Mouse (Mus musculus): Measurements from ENCODE around the gene Sarm1. TPM values are rescaled to one million over a fixed set of nuclear protein-coding genes. Genes with fewer than 3 reads are reported as not detected.

Gene Sarm1
- polyA plus RNA-seq, 1 experiment from 2014 or later, result 0.89 TPM

- H3K4me3 ChIP-seq (ENCODE audit: low read depth, low read length), result no peak overlapping the region
- no peaks in the 10 kb centered on the region for H3K27me3 ChIP-seq (ENCODE audit: control insufficient read depth, insufficient read depth, low read length)
- 57% methylated on average over 2 of the region's 2 CpGs for WGBS
- no peak for ATAC-seq (ENCODE audit: low FRiP score, low TSS enrichment)
- H3K36me3 ChIP-seq (ENCODE audit: control insufficient read depth, insufficient read depth, low read length), result peaks cover 19% of the 10 kb centered on the region
- no peak overlapping the region for H3K27ac ChIP-seq (replicated peaks)
- peaks cover 4% of the 10 kb centered on the region for H3K4me1 ChIP-seq (replicated peaks; ENCODE audit: control insufficient read depth, insufficient read depth)
- no peak overlapping the region for H3K4me2 ChIP-seq (replicated peaks; ENCODE audit: low read depth)
- no peaks in the 10 kb centered on the region for H3K9me3 ChIP-seq (ENCODE audit: control insufficient read depth, low read length)
- H3K9ac ChIP-seq (ENCODE audit: low read length), result no peak overlapping the region
- TF ChIP-seq EP300 (optimal IDR thresholded peaks at IDR 0.05) (no peak), CTCF (IDR thresholded peaks at IDR 0.05; ENCODE audit: low read depth) (peak; percentile 58)
- DNase-seq (ENCODE audit: low spot score), result no peak
Observed at GRCm38 (mm10) chr11:78515549-78516325, 18.2 kb upstream of the Sarm1 start.

GRCm38 (mm10) chr11:78513106-78513790 is 15.7 kb upstream of the Sarm1 start:
- Histone ChIP-seq H3K4me3 (ENCODE audit: low read depth, low read length) (peak overlapping the region; percentile 80), H3K27me3 (ENCODE audit: control insufficient read depth, insufficient read depth, low read length) (no peaks in the 10 kb centered on the region), H3K4me1 (replicated peaks; ENCODE audit: control insufficient read depth, insufficient read depth) (peaks cover 4% of the 10 kb centered on the region), H3K4me2 (replicated peaks; ENCODE audit: low read depth) (peak overlapping the region; percentile 92), H3K36me3 (ENCODE audit: control insufficient read depth, insufficient read depth, low read length) (peaks cover 13% of the 10 kb centered on the region; the same call in 1 of the 2 replicates), H3K9me3 (ENCODE audit: control insufficient read depth, low read length) (no peaks in the 10 kb centered on the region), H3K27ac (replicated peaks) (no peak overlapping the region), H3K9ac (ENCODE audit: low read length) (peak overlapping the region; percentile 88)
- TF ChIP-seq CTCF (IDR thresholded peaks at IDR 0.05; ENCODE audit: low read depth) (no peak), EP300 (optimal IDR thresholded peaks at IDR 0.05) (no peak)
- ATAC-seq (ENCODE audit: low FRiP score, low TSS enrichment), result no peak
- no peak for DNase-seq (ENCODE audit: low spot score)
- 67% methylated on average over 3 of the region's 3 CpGs for WGBS

GRCm38 (mm10) chr11:78512025-78512957 is 14.7 kb upstream of the Sarm1 start, which contains the start of the genes Tmem199 and Poldip2:
Gene Tmem199, minus strand, starts transcription at chr11:78512172.
Gene Poldip2, plus strand, starts transcription at chr11:78512193.
- TF ChIP-seq EP300 (optimal IDR thresholded peaks at IDR 0.05) (no peak), CTCF (IDR thresholded peaks at IDR 0.05; ENCODE audit: low read depth) (no peak)
- peak; percentile 95 for DNase-seq (ENCODE audit: low spot score)
- peaks cover 18% of the 10 kb centered on the region; the same call in 1 of the 2 replicates for H3K36me3 ChIP-seq (ENCODE audit: control insufficient read depth, insufficient read depth, low read length)
- peak within 1 kb of the TSS; percentile 80 for H3K4me3 ChIP-seq (ENCODE audit: low read depth, low read length)
- H3K27ac ChIP-seq (replicated peaks), result peak within 1 kb of the TSS; percentile 70
- peak within 1 kb of the TSS; percentile 88 for H3K9ac ChIP-seq (ENCODE audit: low read length)
- peaks cover 4% of the 10 kb centered on the region for H3K4me1 ChIP-seq (replicated peaks; ENCODE audit: control insufficient read depth, insufficient read depth)
- no peaks in the 10 kb centered on the region for H3K9me3 ChIP-seq (ENCODE audit: control insufficient read depth, low read length)
- WGBS, result 1% methylated on average over 64 of the region's 67 CpGs
- peak within 1 kb of the TSS; percentile 92 for H3K4me2 ChIP-seq (replicated peaks; ENCODE audit: low read depth)
- ATAC-seq (ENCODE audit: low FRiP score, low TSS enrichment), result peak; percentile 97
- H3K27me3 ChIP-seq (ENCODE audit: control insufficient read depth, insufficient read depth, low read length), result no peaks in the 10 kb centered on the region

- Histone ChIP-seq H3K27me3 (ENCODE audit: control insufficient read depth, insufficient read depth, low read length) (no peaks in the 10 kb centered on the region), H3K4me1 (replicated peaks; ENCODE audit: control insufficient read depth, insufficient read depth) (peaks cover 4% of the 10 kb centered on the region), H3K9me3 (ENCODE audit: control insufficient read depth, low read length) (no peaks in the 10 kb centered on the region), H3K36me3 (ENCODE audit: control insufficient read depth, insufficient read depth, low read length) (peaks cover 13% of the 10 kb centered on the region; the same call in 1 of the 2 replicates), H3K4me2 (replicated peaks; ENCODE audit: low read depth) (no peak overlapping the region), H3K4me3 (ENCODE audit: low read depth, low read length) (no peak overlapping the region), H3K9ac (ENCODE audit: low read length) (no peak overlapping the region), H3K27ac (replicated peaks) (no peak overlapping the region)
- ATAC-seq (ENCODE audit: low FRiP score, low TSS enrichment) (no peak), DNase-seq (ENCODE audit: low spot score) (no peak)
- WGBS, result 77% methylated on average over 5 of the region's 5 CpGs
- TF ChIP-seq CTCF (IDR thresholded peaks at IDR 0.05; ENCODE audit: low read depth) (peak; percentile 63), EP300 (optimal IDR thresholded peaks at IDR 0.05) (no peak)
Observed at GRCm38 (mm10) chr11:78509148-78509547, 11.6 kb upstream of the Sarm1 start.

GRCm38 (mm10) chr11:78505430-78505829 is 7.9 kb upstream of the Sarm1 start:
- no peaks in the 10 kb centered on the region for H3K27me3 ChIP-seq (ENCODE audit: control insufficient read depth, insufficient read depth, low read length)
- DNase-seq (ENCODE audit: low spot score) (no peak), ATAC-seq (ENCODE audit: low FRiP score, low TSS enrichment) (no peak)
- WGBS, result 83% methylated on average over 3 of the region's 3 CpGs
- H3K4me2 ChIP-seq (replicated peaks; ENCODE audit: low read depth), result no peak overlapping the region
- H3K4me3 ChIP-seq (ENCODE audit: low read depth, low read length), result no peak overlapping the region
- H3K4me1 ChIP-seq (replicated peaks; ENCODE audit: control insufficient read depth, insufficient read depth), result no peaks in the 10 kb centered on the region
- H3K9ac ChIP-seq (ENCODE audit: low read length), result no peak overlapping the region
- peaks cover 13% of the 10 kb centered on the region; the same call in 1 of the 2 replicates for H3K36me3 ChIP-seq (ENCODE audit: control insufficient read depth, insufficient read depth, low read length)
- no peak overlapping the region for H3K27ac ChIP-seq (replicated peaks)
- TF ChIP-seq CTCF (IDR thresholded peaks at IDR 0.05; ENCODE audit: low read depth) (no peak), EP300 (optimal IDR thresholded peaks at IDR 0.05) (no peak)
- H3K9me3 ChIP-seq (ENCODE audit: control insufficient read depth, low read length), result no peaks in the 10 kb centered on the region
